ENCODE assay signal across 25 mouse cellular contexts in genomic region chr19:18725186-18725585, GRCm38 (mm10). TPM values are rescaled to one million over a fixed set of nuclear protein-coding genes. Genes with fewer than 3 reads are reported as not detected.
DNase-seq lines count a peak whose midpoint lies in the region; ATAC-seq and TF ChIP-seq lines count a peak whose summit lies in the region.
"Had no signal": no experiment of that assay in that cellular context is flagged by ENCODE, and none has a peak within 500 bp of the region (broad histone marks: within the 10 kb centered on the region; RNA-seq: fewer than 3 reads in every experiment).

No protein-coding gene starts in this region.

- no peak for DNase-seq in kidney, postnatal 36 days
- DNase-seq in CH12.LX (ENCODE audit: extremely low read depth) = no peak
- DNase-seq in c-Kit-positive CD71-positive TER-119-positive erythroid progenitor cells, embryonic 14.5 days (ENCODE audit: low spot score) = peak; percentile 26
- DNase-seq in urinary bladder, adult 2 months (ENCODE audit: low spot score) = no peak
- no peak for DNase-seq in cerebellum, adult 9-10 months
- DNase-seq in T-cell, adult 2 months (ENCODE audit: low spot score) = no peak
- DNase-seq: adrenal gland, postnatal 25 days; B cell, adult 2 months; cerebellum, adult 11 months; cerebellum, postnatal 10 days; gastrocnemius, postnatal 36 days; heart, postnatal 36 days; kidney, adult 2 months; kidney, postnatal 10 days; left cerebral cortex, postnatal 4 days; lung, postnatal 10 days had no signal

- H3K27ac ChIP-seq in kidney, embryonic 15.5 days = no peak overlapping the region
- H3K27ac ChIP-seq in CH12.LX (ENCODE audit: insufficient read depth, low read depth) = no peak overlapping the region
- H3K27ac ChIP-seq in liver, embryonic 16.5 days (ENCODE audit: low read length) = no peak overlapping the region
- H3K27ac ChIP-seq: embryonic facial prominence, embryonic 12.5 days; forebrain, embryonic 13.5 days; heart, embryonic 15.5 days; hindbrain, embryonic 13.5 days; limb, embryonic 15.5 days; midbrain, embryonic 13.5 days; neural tube, embryonic 12.5 days had no signal

- in situ Hi-C loops in CH12.LX (cut with MboI; ENCODE audit: low pct_ligation_motif_present, low pct_unique_long_range_greater_than_20kb, low sequenced_read_pairs) = no loop called here

- no peak overlapping the region for H3K4me3 ChIP-seq in kidney, embryonic 15.5 days (replicated peaks)
- no peak overlapping the region for H3K4me3 ChIP-seq in CH12.LX (replicated peaks in 1 of 3; ENCODE audit: low read depth in 2 of 3, low read length in 2 of 3, poor library complexity in 1 of 3)
- no peak overlapping the region for H3K4me3 ChIP-seq in liver, embryonic 16.5 days (ENCODE audit: low read depth, low read length)
- H3K4me3 ChIP-seq: embryonic facial prominence, embryonic 12.5 days; forebrain, embryonic 13.5 days; heart, embryonic 15.5 days; hindbrain, embryonic 13.5 days; limb, embryonic 15.5 days; midbrain, embryonic 13.5 days; neural tube, embryonic 12.5 days had no signal

- WGBS in kidney, embryonic 15.5 days = 83% methylated on average over 2 of the region's 2 CpGs
- WGBS in liver, embryonic 16.5 days (ENCODE audit: insufficient replicate concordance) = 53% methylated on average over 2 of the region's 2 CpGs

- H3K36me3 ChIP-seq in kidney, embryonic 15.5 days = no peaks in the 10 kb centered on the region
- H3K36me3 ChIP-seq in CH12.LX (replicated peaks in 1 of 2; ENCODE audit: control insufficient read depth in 1 of 2, insufficient read depth in 1 of 2, low read length in 1 of 2) = no peaks in the 10 kb centered on the region
- no peaks in the 10 kb centered on the region for H3K36me3 ChIP-seq in liver, embryonic 16.5 days (ENCODE audit: control insufficient read depth, insufficient read depth)
- H3K36me3 ChIP-seq: embryonic facial prominence, embryonic 12.5 days; heart, embryonic 15.5 days; hindbrain, embryonic 13.5 days; limb, embryonic 15.5 days; midbrain, embryonic 13.5 days; neural tube, embryonic 12.5 days had no signal

- no peak overlapping the region for H3K4me2 ChIP-seq in kidney, embryonic 15.5 days
- no peak overlapping the region for H3K4me2 ChIP-seq in CH12.LX (ENCODE audit: insufficient read depth, low read depth, poor library complexity, severe bottlenecking)
- H3K4me2 ChIP-seq in liver, embryonic 16.5 days (ENCODE audit: low read depth, low read length) = no peak overlapping the region
- H3K4me2 ChIP-seq: embryonic facial prominence, embryonic 12.5 days; forebrain, embryonic 13.5 days; heart, embryonic 15.5 days; hindbrain, embryonic 13.5 days; limb, embryonic 15.5 days; midbrain, embryonic 13.5 days; neural tube, embryonic 12.5 days had no signal

- no peaks in the 10 kb centered on the region for H3K9me3 ChIP-seq in kidney, embryonic 15.5 days (replicated peaks)
- no peaks in the 10 kb centered on the region for H3K9me3 ChIP-seq in CH12.LX (replicated peaks; ENCODE audit: low read length)
- H3K9me3 ChIP-seq in liver, embryonic 16.5 days (replicated peaks; ENCODE audit: control insufficient read depth, low read length) = no peaks in the 10 kb centered on the region
- H3K9me3 ChIP-seq: embryonic facial prominence, embryonic 12.5 days; forebrain, embryonic 13.5 days; heart, embryonic 15.5 days; hindbrain, embryonic 13.5 days; limb, embryonic 15.5 days; midbrain, embryonic 13.5 days; neural tube, embryonic 12.5 days had no signal

- dilution Hi-C loops in CH12.LX (cut with MboI; ENCODE audit: extremely low pct_ligation_motif_present, extremely low pct_unique_long_range_greater_than_20kb, low sequenced_read_pairs) = no loop called here

- H3K79me2 ChIP-seq in CH12.LX (replicated peaks; ENCODE audit: control insufficient read depth, extremely low read depth, insufficient read depth, poor library complexity, severe bottlenecking) = no peaks in the 10 kb centered on the region

- TF ChIP-seq CTCF in CH12.LX (conservative IDR thresholded peaks at IDR 0.05 in 1 of 2, IDR thresholded peaks at IDR 0.05 in 1 of 2; ENCODE audit: low read depth in 2 of 2, low read length in 2 of 2) = peak in 1 of 2 experiments; percentile 40; a peak in 2 of 4 replicates

- 0 out of 2 replicates have a peak, but pooled peaks have one; percentile 25 for ATAC-seq in kidney, embryonic 15.5 days (replicated peaks; ENCODE audit: low FRiP score)
- peak; percentile 64; the same call in 1 of the 2 replicates for ATAC-seq in liver, embryonic 16.5 days (ENCODE audit: low read depth)
- ATAC-seq: forebrain, embryonic 13.5 days; midbrain, embryonic 13.5 days had no signal

- no peak overlapping the region for H3K9ac ChIP-seq in kidney, embryonic 15.5 days
- no peak overlapping the region for H3K9ac ChIP-seq in CH12.LX (ENCODE audit: insufficient read depth, low read depth)
- H3K9ac ChIP-seq in liver, embryonic 16.5 days (ENCODE audit: low read depth, low read length) = no peak overlapping the region
- H3K9ac ChIP-seq: embryonic facial prominence, embryonic 12.5 days; forebrain, embryonic 13.5 days; heart, embryonic 15.5 days; hindbrain, embryonic 13.5 days; limb, embryonic 15.5 days; midbrain, embryonic 13.5 days; neural tube, embryonic 12.5 days had no signal

- H3K27me3 ChIP-seq in kidney, embryonic 15.5 days = no peaks in the 10 kb centered on the region
- no peaks in the 10 kb centered on the region for H3K27me3 ChIP-seq in CH12.LX (replicated peaks)
- no peaks in the 10 kb centered on the region for H3K27me3 ChIP-seq in liver, embryonic 16.5 days (ENCODE audit: control insufficient read depth, insufficient read depth, low read depth, low read length)
- H3K27me3 ChIP-seq: embryonic facial prominence, embryonic 12.5 days; forebrain, embryonic 13.5 days; heart, embryonic 15.5 days; hindbrain, embryonic 13.5 days; limb, embryonic 15.5 days; midbrain, embryonic 13.5 days; neural tube, embryonic 12.5 days had no signal

- no peak for TF ChIP-seq POLR2A in CH12.LX (IDR thresholded peaks at IDR 0.05; ENCODE audit: low read depth, low read length)

- no peaks in the 10 kb centered on the region for H3K4me1 ChIP-seq in kidney, embryonic 15.5 days
- H3K4me1 ChIP-seq in CH12.LX (ENCODE audit: control insufficient read depth in 1 of 2, insufficient read depth in 2 of 2) = no peaks in the 10 kb centered on the region
- no peaks in the 10 kb centered on the region for H3K4me1 ChIP-seq in liver, embryonic 16.5 days (ENCODE audit: control insufficient read depth, low read depth, low read length)
- H3K4me1 ChIP-seq: embryonic facial prominence, embryonic 12.5 days; forebrain, embryonic 13.5 days; hindbrain, embryonic 13.5 days; limb, embryonic 15.5 days; midbrain, embryonic 13.5 days; neural tube, embryonic 12.5 days had no signal

- TF ChIP-seq RAD21 in CH12.LX (IDR thresholded peaks at IDR 0.05; ENCODE audit: low read depth, low read length) = peak; percentile 11

- no peak for TF ChIP-seq EP300 in CH12.LX (IDR thresholded peaks at IDR 0.05; ENCODE audit: low read length)

TF ChIP-seq in CH12.LX, 34 proteins besides CTCF, POLR2A, EP300 and RAD21:
- TF ChIP-seq MXI1 (IDR thresholded peaks at IDR 0.05; ENCODE audit: low read depth, low read length) (no peak), SMC3 (IDR thresholded peaks at IDR 0.05; ENCODE audit: low read depth, low read length) (0 out of 2 replicates have a peak, but pooled peaks have one; percentile 6)
TF ChIP-seq in CH12.LX: peak in this region for 1.

RNA-seq across cellular contexts. Expression of gene D030056L22Rik, which starts 12.2 kb away (rescaled TPM):
- 34.6 and 38.9 TPM in 2 replicates for polyA plus RNA-seq in kidney, embryonic 15.5 days (2015; fragmentation: Nextera tagmentation; extraction: Ambion mirVana)
- total RNA-seq in CH12.LX (2012; rRNA removed) = 20.6 and 24.1 TPM in 2 replicates
- total RNA-seq in CH12.LX (2014; rRNA removed) = 73.7 and 76.0 TPM in 2 replicates
- 24.7 and 29.2 TPM in 2 replicates for polyA plus RNA-seq in CH12.LX (2012; ENCODE audit: insufficient read length, low read depth)
- polyA plus RNA-seq in liver, embryonic 16.5 days (2015; fragmentation: Nextera tagmentation; extraction: Ambion mirVana) = 24.2 and 26.6 TPM in 2 replicates
- 15.6 and 21.1 TPM in 2 replicates for polyA plus RNA-seq in urinary bladder, adult 2 months (2012; rRNA removed)

RNA-seq across cellular contexts. Expression of gene Trpm6, which starts 24.6 kb away (rescaled TPM):
- 0.57 and 0.82 TPM in 2 replicates for polyA plus RNA-seq in kidney, embryonic 15.5 days (2015; fragmentation: Nextera tagmentation; extraction: Ambion mirVana)
- total RNA-seq in CH12.LX (2012; rRNA removed) = 0.04 TPM in 1 of 2 replicates, not detected in the other
- not detected in 2 replicates for total RNA-seq in CH12.LX (2014; rRNA removed)
- not detected in 2 replicates for polyA plus RNA-seq in CH12.LX (2012; ENCODE audit: insufficient read length, low read depth)
- 0.01 and 0.02 TPM in 2 replicates for polyA plus RNA-seq in liver, embryonic 16.5 days (2015; fragmentation: Nextera tagmentation; extraction: Ambion mirVana)
- polyA plus RNA-seq in urinary bladder, adult 2 months (2012; rRNA removed) = 0.18 and 0.19 TPM in 2 replicates
- total RNA-seq: adrenal gland, postnatal 25 days had no signal

RNA-seq across cellular contexts. Expression of gene Carnmt1, which starts 54.6 kb away (rescaled TPM):
- polyA plus RNA-seq in kidney, embryonic 15.5 days (2015; fragmentation: Nextera tagmentation; extraction: Ambion mirVana) = 32.8 and 35.2 TPM in 2 replicates
- total RNA-seq in CH12.LX (2012; rRNA removed) = 17.6 and 29.3 TPM in 2 replicates
- 41.7 and 45.0 TPM in 2 replicates for total RNA-seq in CH12.LX (2014; rRNA removed)
- 27.2 and 47.1 TPM in 2 replicates for polyA plus RNA-seq in CH12.LX (2012; ENCODE audit: insufficient read length, low read depth)
- 12.0 and 12.6 TPM in 2 replicates for polyA plus RNA-seq in liver, embryonic 16.5 days (2015; fragmentation: Nextera tagmentation; extraction: Ambion mirVana)
- 9.8 and 10.1 TPM in 2 replicates for polyA plus RNA-seq in urinary bladder, adult 2 months (2012; rRNA removed)
